Mouse (Mus musculus) heart, embryonic 14.5 days (tissue): Measurements from ENCODE around the gene Ube2e3. TPM values are rescaled to one million over a fixed set of nuclear protein-coding genes. Genes with fewer than 3 reads are reported as not detected.

ENCODE experiments used
- ATAC-seq: fragments of 200-750 bp; cut with Nextera tagmentation; 2 replicates; pipeline ENCODE4 v1.8.0; 2017; ENCODE audit warnings: low read depth, moderate TSS enrichment; ENCODE audit not compliant: insufficient number of reproducible peaks, insufficient read depth, low FRiP score
- H3K27ac ChIP-seq, 2 experiments: fragments of 200-500 bp in 1 of 2; fragments of 300-500 bp in 1 of 2; sonication (generic) in 1 of 2; replicated peaks in 1 of 2; 2 replicates each; pipeline ENCODE4 v1.5.1; 2012 to 2014; ENCODE audit warnings: low read depth in 2 of 2, low read length in 2 of 2, control low read depth in 1 of 2, mild to moderate bottlenecking in 1 of 2, mixed read lengths in 1 of 2; ENCODE audit not compliant: control insufficient read depth in 1 of 2, insufficient read depth in 1 of 2
- H3K27me3 ChIP-seq: fragments of 300-500 bp; sonication (generic); 2 replicates; pipeline ENCODE4 v1.6.1; 2014; ENCODE audit warnings: mild to moderate bottlenecking, low read length, control low read depth; ENCODE audit not compliant: control insufficient read depth, insufficient read depth
- H3K36me3 ChIP-seq: fragments of 300-500 bp; sonication (generic); 2 replicates; pipeline ENCODE4 v1.6.1; 2014; ENCODE audit warnings: mild to moderate bottlenecking, control low read depth, low read length, mixed read lengths; ENCODE audit not compliant: control insufficient read depth, insufficient read depth
- H3K4me1 ChIP-seq, 2 experiments: fragments of 200-500 bp in 1 of 2; fragments of 300-500 bp in 1 of 2; sonication (generic) in 1 of 2; 2 replicates each; pipeline ENCODE4 v1.6.1; 2012 to 2014; ENCODE audit warnings: low read length in 2 of 2, control low read depth in 1 of 2, mixed read lengths in 1 of 2; ENCODE audit not compliant: control insufficient read depth in 2 of 2, insufficient read depth in 2 of 2
- H3K4me2 ChIP-seq: fragments of 300-500 bp; sonication (generic); 2 replicates; pipeline ENCODE4 v1.6.1; 2014; ENCODE audit warnings: mild to moderate bottlenecking, low read length
- H3K4me3 ChIP-seq, 2 experiments: fragments of 200-500 bp in 1 of 2; fragments of 300-500 bp in 1 of 2; sonication (generic) in 1 of 2; 2 replicates each; pipeline ENCODE4 v1.5.1; 2012 to 2014; ENCODE audit warnings: low read length in 2 of 2, mild to moderate bottlenecking in 2 of 2, control low read depth in 1 of 2, low read depth in 1 of 2, moderate library complexity in 1 of 2; ENCODE audit not compliant: control insufficient read depth in 1 of 2, insufficient read depth in 1 of 2
- H3K9ac ChIP-seq: fragments of 300-500 bp; sonication (generic); 2 replicates; pipeline ENCODE4 v1.6.1; 2014; ENCODE audit warnings: mild to moderate bottlenecking, low read length
- H3K9me3 ChIP-seq: fragments of 300-500 bp; sonication (generic); 2 replicates; pipeline ENCODE4 v1.6.1; 2016; ENCODE audit warnings: low read length, control low read depth; ENCODE audit not compliant: control insufficient read depth
- WGBS: fragments of 180-500 bp; shearing (Covaris S2); extraction: QIAGEN DNeasy Blood & Tissue Kit; methylation state at CpG from one replicate; pipeline ENCODE4 v1.1.7; 2014; 5-methylcytosine and 5-hydroxymethylcytosine counted together
- polyA plus RNA-seq: library from polyadenylated mRNA; unstranded; fragments of >200 nt; fragmentation: Nextera tagmentation; extraction: Ambion mirVana; gene quantifications from 2 replicates; pipeline ENCODE4 v1.2.1, GENCODE M21; 2014

Ube2e3 gene
- polyA plus RNA-seq, 1 experiment from 2014 or later = 136 TPM

GRCm38 (mm10) chr2:78925807-78926206 lies 57.9 kb downstream of the Ube2e3 start:
- Histone ChIP-seq H3K27me3 (no peaks in the 10 kb centered on the region), H3K4me2 (no peak overlapping the region), H3K36me3 (0 out of 2 replicates have a peak, but pooled peaks cover 13% of the 10 kb centered on the region), H3K9me3 (no peaks in the 10 kb centered on the region), H3K4me1 (peaks cover 2 to 8% of the 10 kb centered on the region in 2 experiments; a peak in 3 of 4 replicates), H3K9ac (no peak overlapping the region), H3K4me3 (no peak overlapping the region), H3K27ac (no peak overlapping the region)
- 30% methylated on average over 1 of the region's 1 CpGs for WGBS
- no peak for ATAC-seq

- 0 out of 2 replicates have a peak, but pooled peaks cover 9% of the 10 kb centered on the region for H3K36me3 ChIP-seq
- peaks cover 2 to 8% of the 10 kb centered on the region in 2 experiments; a peak in 3 of 4 replicates for H3K4me1 ChIP-seq
- H3K9me3 ChIP-seq = no peaks in the 10 kb centered on the region
- ATAC-seq = no peak
- no peak overlapping the region for H3K4me2 ChIP-seq
- WGBS = 79% methylated on average over 3 of the region's 3 CpGs
- H3K4me3 ChIP-seq = no peak overlapping the region
- no peaks in the 10 kb centered on the region for H3K27me3 ChIP-seq
- no peak overlapping the region for H3K9ac ChIP-seq
- H3K27ac ChIP-seq = no peak overlapping the region
These were observed 59.7 kb downstream of the Ube2e3 start for GRCm38 (mm10) chr2:78927625-78928024.

GRCm38 (mm10) chr2:78928080-78928479 lies 60.2 kb downstream of the Ube2e3 start:
- no peak for ATAC-seq
- no peaks in the 10 kb centered on the region for H3K27me3 ChIP-seq
- peaks cover 2 to 8% of the 10 kb centered on the region in 2 experiments; a peak in 3 of 4 replicates for H3K4me1 ChIP-seq
- 0 out of 2 replicates have a peak, but pooled peaks cover 5% of the 10 kb centered on the region for H3K36me3 ChIP-seq
- no peak overlapping the region for H3K9ac ChIP-seq
- no peak overlapping the region for H3K4me3 ChIP-seq
- no peaks in the 10 kb centered on the region for H3K9me3 ChIP-seq
- WGBS = 85% methylated on average over 5 of the region's 5 CpGs
- no peak overlapping the region for H3K4me2 ChIP-seq
- H3K27ac ChIP-seq = no peak overlapping the region

- Histone ChIP-seq H3K4me3 (no peak overlapping the region), H3K27me3 (no peaks in the 10 kb centered on the region), H3K27ac (no peak overlapping the region), H3K4me1 (0 out of 4 replicates have a peak, but pooled peaks cover 0 to 2% of the 10 kb centered on the region in 2 experiments), H3K9ac (no peak overlapping the region), H3K36me3 (0 out of 2 replicates have a peak, but pooled peaks cover 3% of the 10 kb centered on the region), H3K9me3 (no peaks in the 10 kb centered on the region), H3K4me2 (no peak overlapping the region)
- 45% methylated on average over 2 of the region's 2 CpGs for WGBS
- ATAC-seq = no peak
These were observed 63.4 kb downstream of the Ube2e3 start for GRCm38 (mm10) chr2:78931358-78931757.

- H3K4me2 ChIP-seq = peak overlapping the region; percentile 31; the same call in 1 of the 2 replicates
- no peaks in the 10 kb centered on the region for H3K27me3 ChIP-seq
- no peaks in the 10 kb centered on the region for H3K9me3 ChIP-seq
- WGBS = 28% methylated on average over 3 of the region's 3 CpGs
- H3K9ac ChIP-seq = no peak overlapping the region
- H3K36me3 ChIP-seq = no peaks in the 10 kb centered on the region
- ATAC-seq = no peak
- H3K4me1 ChIP-seq = peaks cover 2 to 7% of the 10 kb centered on the region in 2 experiments; a peak in 3 of 4 replicates
- H3K27ac ChIP-seq = no peak overlapping the region
- peak overlapping the region in 1 of 2 experiments; percentile 5; a peak in 1 of 4 replicates for H3K4me3 ChIP-seq
These were observed 91.5 kb downstream of the Ube2e3 start for GRCm38 (mm10) chr2:78959451-78959850.

- Histone ChIP-seq H3K4me2 (no peak overlapping the region), H3K27me3 (no peaks in the 10 kb centered on the region), H3K9me3 (no peaks in the 10 kb centered on the region), H3K27ac (no peak overlapping the region), H3K4me1 (peaks cover 4 to 7% of the 10 kb centered on the region in 2 experiments; a peak in 3 of 4 replicates), H3K36me3 (no peaks in the 10 kb centered on the region), H3K4me3 (no peak overlapping the region), H3K9ac (no peak overlapping the region)
- WGBS = 63% methylated on average over 5 of the region's 5 CpGs
- no peak for ATAC-seq
These were observed 92.4 kb downstream of the Ube2e3 start for GRCm38 (mm10) chr2:78960288-78960687.

GRCm38 (mm10) chr2:78961023-78961422 lies 93.1 kb downstream of the Ube2e3 start:
- H3K4me3 ChIP-seq = no peak overlapping the region
- no peaks in the 10 kb centered on the region for H3K27me3 ChIP-seq
- no peak for ATAC-seq
- H3K4me2 ChIP-seq = peak overlapping the region; percentile 10
- no peaks in the 10 kb centered on the region for H3K36me3 ChIP-seq
- no peak overlapping the region for H3K27ac ChIP-seq
- no peaks in the 10 kb centered on the region for H3K9me3 ChIP-seq
- no peak overlapping the region for H3K9ac ChIP-seq
- peaks cover 4 to 7% of the 10 kb centered on the region in 2 experiments; a peak in 3 of 4 replicates for H3K4me1 ChIP-seq
- 54% methylated on average over 7 of the region's 7 CpGs for WGBS

GRCm38 (mm10) chr2:78961580-78961979 lies 93.7 kb downstream of the Ube2e3 start:
- Histone ChIP-seq H3K4me2 (peak overlapping the region; percentile 10), H3K36me3 (no peaks in the 10 kb centered on the region), H3K4me3 (no peak overlapping the region), H3K27ac (no peak overlapping the region), H3K27me3 (no peaks in the 10 kb centered on the region), H3K9me3 (no peaks in the 10 kb centered on the region), H3K4me1 (peaks cover 4 to 7% of the 10 kb centered on the region in 2 experiments; a peak in 3 of 4 replicates), H3K9ac (no peak overlapping the region)
- ATAC-seq = no peak
- WGBS = 18% methylated on average over 7 of the region's 7 CpGs
